Mouse (Mus musculus): ENCODE measurements around the gene 1700010B08Rik.
A peak's percentile ranks its signal among the peaks of the same experiment; 100 is the strongest.
"Not testable (repeated sequence)": the region's sequence is repeated elsewhere in the genome, so short reads cannot be mapped to it uniquely, and the experiment has no call there.

The 1700010B08Rik gene

DNA sequence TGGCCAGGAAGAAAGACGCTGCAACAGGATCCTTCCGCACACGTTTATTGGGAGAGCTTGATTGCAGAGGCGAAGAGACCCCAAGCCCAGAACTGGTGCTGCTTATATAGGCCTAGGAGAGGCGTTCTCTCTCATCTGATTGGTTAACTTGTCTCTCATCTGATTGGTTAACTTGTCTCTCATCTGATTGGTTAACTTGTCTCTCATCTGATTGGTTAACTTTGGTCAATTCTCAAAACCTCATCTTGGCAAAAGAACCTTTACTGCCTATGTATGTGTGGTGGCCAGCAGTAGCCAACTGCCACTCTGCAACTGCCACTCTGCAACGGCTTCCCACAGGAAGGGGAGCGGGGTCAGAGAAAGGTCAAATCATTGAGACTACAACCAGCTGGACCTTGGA lies at the start of gene 1700010B08Rik:
TSS of gene 1700010B08Rik (plus strand) at position 301 of the 400 bp plus-strand sequence.
- not testable (repeated sequence) for DNase-seq (ENCODE audit: extremely low read depth, low read depth)

DNA sequence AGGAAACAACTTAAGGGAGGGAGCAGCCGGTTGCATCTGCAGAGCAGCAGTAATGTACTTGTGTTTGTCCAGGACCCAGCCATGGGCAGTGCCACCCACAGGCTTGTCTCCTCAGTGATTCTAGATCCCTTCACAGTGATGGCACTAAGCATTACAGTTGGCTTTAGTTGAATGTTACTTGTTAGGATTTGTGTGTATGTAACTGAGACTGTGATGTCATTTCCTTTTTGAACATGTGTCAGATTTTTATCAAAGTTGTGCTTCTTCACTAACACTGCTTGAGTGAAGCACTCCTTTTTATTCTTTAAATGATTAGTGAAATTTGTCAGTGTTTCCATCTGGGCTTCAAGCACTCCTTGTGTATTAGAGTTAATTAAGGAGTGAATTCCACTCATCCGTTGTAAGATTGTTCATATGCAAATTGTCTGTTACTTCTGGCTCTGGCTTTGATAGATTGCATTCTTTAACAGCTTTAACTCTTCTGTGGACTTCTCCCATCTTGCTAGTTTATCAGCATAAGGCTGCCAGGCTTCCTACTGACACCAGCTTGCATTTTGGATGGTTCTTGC lies 46.8 kb upstream of the 1700010B08Rik start:
- DNase-seq (ENCODE audit: extremely low read depth, low read depth): no peak

DNA sequence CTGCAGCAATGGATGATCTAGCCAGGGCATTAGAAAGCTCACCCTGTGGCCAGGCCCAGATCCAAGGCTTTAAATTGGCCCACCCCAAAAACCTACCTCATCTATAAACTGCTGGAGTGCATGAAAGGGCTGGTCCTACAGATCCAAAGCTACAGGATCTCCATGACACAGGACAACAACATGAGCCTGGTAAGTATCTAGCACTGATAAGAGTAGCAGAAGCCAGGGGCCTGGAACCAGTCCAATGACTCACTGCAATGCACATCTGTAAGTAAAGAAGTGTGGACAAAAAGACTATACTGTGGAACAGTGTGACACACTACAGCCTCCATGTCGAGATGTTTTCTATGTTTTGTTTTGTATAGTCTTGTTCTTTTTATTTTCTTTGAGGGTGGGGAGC lies 45.7 kb upstream of the 1700010B08Rik start:
- DNase-seq (ENCODE audit: extremely low read depth, low read depth): peak; percentile 55

DNA sequence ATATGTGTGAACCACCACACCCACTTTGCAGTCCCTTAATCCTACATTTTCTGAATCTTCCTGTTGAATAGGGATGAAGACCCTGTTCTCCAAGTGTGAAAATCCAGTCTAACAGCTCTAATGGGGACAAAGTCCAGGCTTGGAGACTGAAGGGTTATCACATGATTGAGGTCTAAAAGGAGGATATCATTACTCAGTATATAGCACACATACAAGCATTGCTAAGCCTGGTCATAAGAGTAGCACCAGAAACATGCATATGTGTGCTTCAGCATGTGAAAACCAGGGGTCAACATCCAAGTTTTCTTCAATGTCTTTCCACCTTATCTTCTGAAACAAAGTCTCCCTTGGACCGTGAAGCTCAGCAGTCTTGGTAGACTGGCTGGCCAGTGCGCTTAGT lies 40.6 kb upstream of the 1700010B08Rik start:
- no peak for DNase-seq (ENCODE audit: extremely low read depth, low read depth)

DNA sequence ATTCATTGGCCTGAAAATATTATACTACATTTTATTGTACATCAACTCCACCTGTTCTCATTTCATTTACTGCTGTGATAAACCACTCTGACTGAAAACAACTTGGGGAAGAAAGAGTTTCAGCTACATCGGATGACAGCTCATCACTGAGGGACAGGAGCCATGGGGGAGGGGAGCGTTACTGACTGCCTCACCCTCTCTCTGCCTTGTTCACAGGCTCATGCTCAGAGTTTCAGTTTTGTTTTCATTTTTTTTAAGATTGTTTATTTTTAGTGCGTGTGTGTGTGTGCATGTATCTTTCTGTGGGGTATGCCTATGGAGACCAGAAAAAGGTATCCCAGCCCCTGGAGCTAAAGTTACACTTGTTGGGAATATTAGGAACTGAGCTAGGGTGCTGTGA lies 40.0 kb upstream of the 1700010B08Rik start:
- no peak for DNase-seq (ENCODE audit: extremely low read depth, low read depth)

DNA sequence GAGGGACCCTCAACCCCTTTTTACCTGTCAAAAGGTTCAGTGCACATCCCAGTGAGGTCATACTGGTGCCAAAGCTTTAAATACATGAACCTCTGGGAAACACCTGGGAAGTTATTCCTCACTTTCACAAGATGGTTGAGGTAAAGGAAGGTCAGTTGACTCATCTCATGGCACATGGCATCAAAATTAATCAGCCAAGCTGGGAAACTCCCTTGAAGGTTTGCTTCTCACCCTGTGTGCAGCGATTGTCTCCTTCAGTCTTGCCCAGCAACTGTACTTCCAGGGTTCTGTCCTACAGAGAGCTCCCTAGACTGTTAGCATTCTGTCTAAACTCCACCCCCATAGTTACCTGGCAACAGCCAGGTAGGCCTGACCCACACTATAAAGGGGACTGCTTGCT lies 39.1 kb upstream of the 1700010B08Rik start:
- no peak for DNase-seq (ENCODE audit: extremely low read depth, low read depth)

DNA sequence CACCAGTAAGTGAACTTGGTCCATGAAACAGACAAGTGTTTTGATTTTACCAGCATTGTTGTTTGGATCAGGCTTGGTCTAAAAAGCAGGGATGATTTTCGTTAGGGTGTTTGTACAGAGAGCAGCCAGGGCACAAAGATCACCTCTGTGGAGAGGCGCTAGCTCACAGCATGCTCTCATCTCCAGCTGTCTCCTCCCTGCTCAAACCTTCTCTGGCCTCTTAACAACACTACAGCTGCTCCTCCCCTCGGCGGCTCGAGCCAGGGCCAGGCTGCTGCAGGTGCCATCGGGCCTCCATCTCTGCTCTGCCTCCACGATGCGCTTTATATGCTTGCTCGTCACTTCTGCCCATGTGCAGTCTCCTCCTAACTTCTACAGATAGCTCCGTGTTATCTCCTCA lies 36.4 kb upstream of the 1700010B08Rik start:
- DNase-seq (ENCODE audit: extremely low read depth, low read depth): no peak

DNA sequence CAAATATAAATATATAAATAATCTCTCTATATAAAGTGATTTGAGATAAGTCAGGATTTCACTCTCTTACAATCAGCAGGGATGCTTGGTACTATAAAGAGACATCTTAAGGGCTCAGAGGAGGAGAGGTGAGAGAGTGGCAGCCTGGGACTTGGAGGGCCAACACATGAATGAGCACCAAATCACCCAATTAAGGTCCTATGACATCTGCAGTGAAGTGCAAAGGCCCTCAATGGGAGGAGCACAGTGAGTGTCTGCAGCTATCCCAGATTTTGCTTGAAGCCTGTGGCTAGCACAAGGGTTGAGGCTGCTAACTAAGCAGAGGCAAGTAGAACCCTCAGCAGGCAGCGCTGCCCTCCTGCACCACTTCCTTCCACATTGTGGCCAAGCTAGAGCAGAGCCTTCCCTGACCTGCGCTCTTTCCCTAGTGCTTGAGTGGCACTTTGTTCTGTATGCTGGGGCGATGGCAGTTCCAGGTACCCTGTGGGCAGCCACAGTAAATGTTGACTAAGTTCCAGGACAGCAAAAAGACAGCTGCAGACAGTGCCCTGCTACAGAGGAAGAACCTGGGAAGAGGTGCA lies 33.3 kb upstream of the 1700010B08Rik start:
- DNase-seq (ENCODE audit: extremely low read depth, low read depth): no peak

DNA sequence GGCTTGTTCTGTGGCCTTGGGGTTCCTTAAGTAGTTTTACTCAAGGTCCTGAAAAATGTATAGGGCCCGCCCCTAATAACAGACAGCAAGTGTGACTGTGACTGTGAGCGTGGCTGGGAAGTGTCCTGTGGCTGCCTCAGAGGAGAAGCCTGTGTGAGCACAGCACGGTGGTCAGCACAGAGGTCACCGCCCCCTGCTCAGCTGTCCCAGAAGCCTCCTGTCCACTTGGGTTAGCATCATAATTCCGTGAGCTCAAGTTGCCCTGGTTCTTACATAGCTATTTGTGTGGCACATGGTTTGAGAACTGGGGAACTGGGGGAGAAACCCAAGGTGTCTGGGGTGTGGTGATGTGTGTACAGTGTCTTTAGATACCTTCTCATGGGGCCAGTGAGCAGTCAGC lies 31.9 kb upstream of the 1700010B08Rik start:
- no peak for DNase-seq (ENCODE audit: extremely low read depth, low read depth)

DNA sequence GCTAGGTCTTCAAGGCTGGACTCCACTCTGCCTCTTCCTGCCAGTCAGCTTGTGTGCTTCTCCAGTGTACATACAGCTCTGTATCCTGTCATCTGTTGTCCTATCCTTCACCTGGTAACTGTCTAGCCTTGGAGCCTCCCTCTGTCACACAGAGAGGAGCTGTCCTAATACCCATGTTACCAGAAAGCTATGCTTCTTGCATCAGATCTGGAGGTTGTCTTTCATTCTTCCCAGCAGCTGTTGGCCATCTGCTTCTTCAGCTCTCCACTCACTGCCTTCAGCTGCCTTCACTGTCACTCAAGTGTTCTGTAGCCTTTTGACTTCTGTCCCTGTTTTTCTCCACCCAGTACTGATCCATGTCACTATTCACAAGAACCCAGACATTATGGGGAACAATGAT lies 29.4 kb upstream of the 1700010B08Rik start:
- no peak for DNase-seq (ENCODE audit: extremely low read depth, low read depth)

DNA sequence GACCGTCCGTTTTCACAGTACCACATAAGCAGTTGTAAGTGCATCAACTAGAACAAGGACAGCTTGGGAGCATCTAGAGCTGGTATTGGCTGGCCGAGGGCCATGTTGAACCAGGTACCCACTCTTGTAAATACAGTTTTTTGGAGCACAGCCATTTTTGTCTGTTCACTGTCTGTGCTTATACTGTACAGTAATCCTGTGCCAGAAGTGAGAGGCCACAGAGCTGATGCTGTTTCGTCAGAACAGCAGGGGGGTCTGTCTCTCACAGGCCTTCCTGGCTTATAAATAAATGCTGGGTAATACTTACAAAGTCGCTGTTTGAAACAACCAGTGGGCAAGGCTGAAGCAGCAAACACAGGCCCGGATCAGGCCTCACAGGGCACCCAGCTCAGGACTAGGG lies 27.5 kb upstream of the 1700010B08Rik start:
- DNase-seq (ENCODE audit: extremely low read depth, low read depth): no peak

DNA sequence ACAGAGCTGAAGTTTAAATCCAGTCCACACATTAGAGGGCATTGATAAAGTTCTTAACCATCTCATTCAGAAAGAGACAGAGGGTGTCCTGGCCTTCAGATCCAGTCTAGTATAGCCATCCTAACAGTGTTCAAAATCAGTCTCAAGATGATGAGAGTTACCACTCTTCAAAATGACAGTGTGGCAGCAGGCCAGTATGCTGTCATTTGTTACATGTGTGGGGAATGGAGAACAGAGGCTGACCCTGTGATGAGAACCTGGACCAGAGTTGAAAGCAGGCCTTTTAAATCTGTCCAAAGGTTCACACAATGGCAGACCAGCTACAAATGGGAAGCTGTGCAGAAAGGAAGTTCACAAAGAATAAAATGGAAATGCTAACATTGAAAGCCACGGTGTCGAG lies 26.5 kb upstream of the 1700010B08Rik start:
- no peak for DNase-seq (ENCODE audit: extremely low read depth, low read depth)

DNA sequence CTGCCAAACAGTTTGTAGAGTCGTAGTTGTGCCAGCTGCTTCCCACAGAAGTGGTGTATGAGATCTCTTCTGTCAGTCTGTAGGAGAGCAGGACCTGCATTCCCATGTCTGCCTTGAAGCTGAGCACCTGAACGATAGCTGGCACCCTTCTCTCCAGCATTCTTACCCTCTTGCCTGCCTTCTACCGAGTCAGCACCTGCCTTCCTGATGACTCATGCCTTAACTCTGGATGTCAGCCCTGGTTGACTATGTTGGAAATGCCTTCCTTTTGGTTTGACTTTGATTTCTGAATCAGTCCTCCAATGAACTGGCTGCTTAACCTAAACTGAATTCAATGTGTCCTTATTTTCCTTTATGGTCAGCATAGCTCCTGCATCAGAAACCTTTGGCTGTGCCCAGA lies 20.4 kb upstream of the 1700010B08Rik start:
- no peak for DNase-seq (ENCODE audit: extremely low read depth, low read depth)

DNA sequence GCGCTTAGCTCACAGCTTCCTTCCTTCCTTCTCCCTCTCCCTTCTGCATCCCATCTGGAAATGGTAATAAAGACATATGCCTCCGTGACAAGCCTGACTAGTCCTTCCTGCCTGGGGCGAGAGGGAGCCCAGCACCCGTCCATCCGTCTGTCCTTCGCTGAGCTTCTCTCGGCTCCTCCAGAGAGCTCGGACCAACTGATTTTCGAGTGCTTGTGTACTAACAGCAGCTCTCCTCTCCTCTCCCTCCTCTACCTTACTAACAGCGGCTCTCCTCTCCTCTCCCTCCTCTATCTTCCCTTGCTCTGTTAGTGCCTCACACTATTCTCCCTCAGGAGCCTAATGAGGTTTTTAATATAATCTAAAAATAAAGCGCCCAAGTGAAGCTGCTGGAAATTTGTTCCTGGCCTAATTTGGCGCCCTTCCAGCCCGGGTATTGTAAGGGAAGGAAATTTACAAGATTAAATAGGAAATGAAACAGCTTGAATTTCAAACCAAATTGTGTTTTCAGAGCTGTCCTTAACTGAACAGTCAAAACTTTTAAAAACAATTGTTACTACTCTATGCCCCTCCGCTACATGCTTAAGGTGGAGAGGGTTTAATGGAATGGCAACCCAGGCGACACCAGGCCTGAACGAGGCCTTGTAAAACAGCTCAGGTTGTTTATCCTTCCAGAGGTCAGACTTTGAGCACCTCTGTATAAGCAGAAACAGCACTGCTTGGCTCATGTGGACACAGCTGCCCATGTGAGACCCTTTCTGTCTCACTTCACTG lies 16.9 kb upstream of the 1700010B08Rik start:
- DNase-seq (ENCODE audit: extremely low read depth, low read depth): no peak

DNA sequence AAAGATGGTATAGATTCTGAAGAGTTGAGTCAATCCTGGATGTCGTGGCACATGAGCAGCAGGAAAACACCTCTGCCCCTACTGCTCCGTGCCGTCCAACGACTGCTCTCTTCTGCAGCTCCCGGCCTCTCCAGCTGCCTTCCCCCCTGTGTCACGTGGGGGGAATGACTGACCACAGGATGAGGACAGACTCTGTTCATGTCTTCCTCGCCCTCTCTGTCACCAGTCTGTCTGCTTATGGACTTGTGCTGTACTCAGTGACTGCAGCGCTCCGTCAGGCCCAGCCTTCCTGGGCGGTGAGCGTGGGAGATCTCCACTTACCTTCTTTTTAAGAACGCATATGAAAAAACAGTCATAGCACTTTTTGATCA lies 16.4 kb upstream of the 1700010B08Rik start:
- DNase-seq (ENCODE audit: extremely low read depth, low read depth): no peak

DNA sequence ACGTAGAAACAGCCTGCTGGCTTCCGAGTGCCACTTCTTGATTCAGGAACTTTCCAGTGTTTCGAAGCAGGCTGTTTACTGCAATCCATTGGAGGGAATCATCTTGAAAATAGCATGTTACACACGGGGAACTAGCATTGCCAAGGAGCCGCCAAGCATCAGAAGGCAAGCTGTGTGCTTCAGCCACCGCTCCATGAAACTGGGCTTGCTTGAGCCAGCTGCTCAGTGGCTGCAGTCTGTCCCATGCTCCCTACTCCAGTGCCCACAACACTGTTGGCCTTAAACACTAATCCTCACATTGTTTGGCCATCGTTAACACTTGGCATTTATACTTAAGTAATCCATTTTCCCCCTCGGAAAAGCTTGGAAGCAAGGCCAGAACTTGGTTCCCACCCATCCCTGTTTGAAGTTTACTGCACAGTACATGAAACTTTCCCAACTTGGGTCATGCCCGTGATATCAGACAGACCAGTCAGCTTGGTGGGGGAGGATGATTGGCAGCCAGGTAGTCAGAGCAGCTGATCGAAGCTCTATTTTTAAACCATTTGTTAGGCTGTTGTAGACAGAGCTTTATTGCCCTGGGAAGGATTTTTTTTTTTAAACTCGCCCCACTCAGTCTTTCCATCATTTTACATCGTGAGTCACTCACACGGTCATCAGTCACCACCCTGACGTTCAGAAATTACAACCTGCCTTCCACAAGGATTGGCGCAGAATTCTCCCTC lies 13.2 kb upstream of the 1700010B08Rik start:
- no peak for DNase-seq (ENCODE audit: extremely low read depth, low read depth)

DNA sequence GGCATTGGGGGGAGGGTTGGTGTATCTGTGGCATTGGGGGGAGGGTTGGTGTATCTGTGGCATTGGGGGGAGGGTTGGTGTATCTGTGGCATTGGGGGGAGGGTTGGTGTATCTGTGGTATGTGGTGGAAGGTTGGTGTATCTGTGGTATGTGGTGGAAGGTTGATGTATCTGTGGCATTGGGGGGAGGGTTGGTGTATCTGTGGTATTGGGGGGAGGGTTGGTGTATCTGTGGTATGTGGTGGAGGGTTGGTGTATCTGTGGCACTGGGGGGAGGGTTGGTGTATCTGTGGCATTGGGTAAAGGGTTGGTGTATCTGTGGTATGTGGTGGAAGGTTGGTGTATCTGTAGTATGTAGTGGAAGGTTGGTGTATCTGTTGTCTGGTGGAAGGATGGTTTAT lies 11.6 kb upstream of the 1700010B08Rik start:
- not testable (repeated sequence) for DNase-seq (ENCODE audit: extremely low read depth, low read depth)

DNA sequence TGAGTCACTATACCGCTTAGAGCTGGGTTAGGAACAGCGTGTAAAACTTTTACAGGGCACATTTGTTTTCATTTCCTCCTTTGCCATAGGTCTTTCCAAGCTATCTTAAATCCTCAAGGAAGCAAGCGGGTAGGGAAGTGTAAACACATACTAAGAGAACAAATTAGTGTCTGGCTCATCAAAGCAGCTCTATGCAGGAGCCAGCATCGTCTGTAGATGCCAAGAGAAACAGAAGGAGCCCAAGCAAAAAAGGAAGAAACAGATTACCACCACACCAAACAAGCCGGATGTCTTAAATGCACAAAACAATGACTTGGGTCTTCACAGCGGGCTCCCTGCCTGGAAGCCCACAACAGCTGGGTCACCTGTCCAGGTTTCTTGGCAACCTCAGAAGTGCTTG lies 9.0 kb upstream of the 1700010B08Rik start:
- no peak for DNase-seq (ENCODE audit: extremely low read depth, low read depth)

DNA sequence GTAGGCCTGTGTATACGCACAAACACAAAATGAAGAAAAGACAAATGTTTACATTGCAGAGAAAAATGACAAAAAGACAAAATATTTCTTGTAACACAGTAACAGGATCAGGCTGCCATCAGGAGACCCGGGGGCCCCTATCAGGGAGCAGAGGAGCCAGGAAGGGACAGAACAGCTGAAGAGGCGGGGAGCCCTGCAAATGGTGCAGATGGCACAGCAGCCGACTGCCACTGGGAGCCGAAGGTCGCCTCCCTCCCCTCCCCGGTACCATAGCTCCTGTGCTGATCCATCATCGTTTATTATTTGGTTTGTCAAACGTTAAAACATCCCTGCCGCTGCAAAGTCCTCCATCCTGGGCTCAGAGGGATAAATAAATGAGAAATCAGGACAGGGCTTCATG lies 6.6 kb upstream of the 1700010B08Rik start:
- DNase-seq (ENCODE audit: extremely low read depth, low read depth): no peak

DNA sequence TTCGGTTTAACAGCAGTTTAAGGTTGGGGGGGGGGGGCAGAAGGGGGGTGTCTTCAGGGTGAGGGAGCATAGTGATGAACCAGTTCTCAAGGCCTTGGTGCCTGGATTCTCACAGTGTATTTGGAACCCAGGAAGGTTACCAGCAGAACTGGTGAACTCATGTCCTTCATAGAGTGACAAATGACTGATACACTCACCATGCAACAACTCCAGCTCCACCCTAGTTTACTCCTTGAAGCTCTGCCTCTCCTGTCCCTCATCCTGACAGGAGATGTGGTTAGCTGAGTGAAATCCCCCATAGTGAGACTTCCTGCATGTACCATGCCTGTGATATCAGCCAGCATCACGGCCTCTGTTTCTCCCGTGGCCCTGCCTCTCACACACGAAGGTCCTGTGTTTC lies 6.0 kb upstream of the 1700010B08Rik start:
- no peak for DNase-seq (ENCODE audit: extremely low read depth, low read depth)

DNA sequence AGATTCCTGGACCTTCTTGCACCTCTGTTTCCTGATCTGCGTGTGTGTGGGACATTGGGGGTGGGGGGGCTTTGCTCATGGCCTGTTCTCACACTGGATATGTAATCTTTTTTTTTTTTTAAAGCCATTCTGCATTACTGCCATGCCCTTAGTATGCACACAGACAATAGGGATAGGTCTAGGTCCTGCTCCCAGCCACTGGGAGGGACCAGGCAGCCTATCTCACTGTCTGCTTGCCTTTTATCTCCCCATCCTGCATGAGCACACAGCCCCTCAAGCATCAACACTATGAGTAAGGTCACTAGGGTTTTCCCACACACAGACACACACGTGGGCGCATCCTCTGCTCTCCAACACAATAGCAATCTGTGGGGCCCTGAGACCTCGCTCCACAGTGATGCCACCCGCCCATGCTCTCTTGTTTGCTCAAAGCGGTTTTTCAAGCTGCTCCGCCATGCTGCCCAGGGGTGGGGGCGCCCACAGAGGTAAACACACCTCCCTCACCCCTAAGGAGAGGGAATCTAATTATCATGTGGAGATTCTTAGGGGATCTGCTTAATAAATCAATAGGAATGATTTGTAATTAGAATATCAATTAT lies 4.5 kb upstream of the 1700010B08Rik start:
- no peak for DNase-seq (ENCODE audit: extremely low read depth, low read depth)

DNA sequence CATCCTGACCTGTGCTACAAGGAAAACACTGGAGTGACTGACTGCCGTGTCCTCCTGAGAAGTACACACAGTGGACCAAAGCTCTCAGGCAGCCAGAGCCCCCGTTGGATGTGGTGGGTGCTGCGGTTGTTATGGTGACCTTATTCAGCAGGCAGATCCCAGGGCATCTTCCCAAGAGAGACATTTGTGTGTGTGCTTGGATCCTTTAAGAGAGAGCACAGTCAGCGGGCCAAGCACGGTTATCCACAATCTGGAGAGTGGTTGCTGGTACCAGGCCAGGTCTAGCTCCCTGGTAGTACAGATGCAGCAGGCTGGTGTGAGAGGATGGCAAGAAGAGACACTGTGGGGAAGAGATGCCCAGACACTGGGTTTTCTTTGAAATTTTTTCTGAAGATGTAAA lies 2.2 kb upstream of the 1700010B08Rik start:
- no peak for DNase-seq (ENCODE audit: extremely low read depth, low read depth)

All from MEL-GATA-1-ER (cell line).